Mouse (Mus musculus): ENCODE measurements around the gene Fkbp3.

The Fkbp3 gene

GRCm38 (mm10) chr12:65035839-65036189 is 38.0 kb downstream of the Fkbp3 start:
- no peak for DNase-seq (ENCODE audit: low spot score)

DNA sequence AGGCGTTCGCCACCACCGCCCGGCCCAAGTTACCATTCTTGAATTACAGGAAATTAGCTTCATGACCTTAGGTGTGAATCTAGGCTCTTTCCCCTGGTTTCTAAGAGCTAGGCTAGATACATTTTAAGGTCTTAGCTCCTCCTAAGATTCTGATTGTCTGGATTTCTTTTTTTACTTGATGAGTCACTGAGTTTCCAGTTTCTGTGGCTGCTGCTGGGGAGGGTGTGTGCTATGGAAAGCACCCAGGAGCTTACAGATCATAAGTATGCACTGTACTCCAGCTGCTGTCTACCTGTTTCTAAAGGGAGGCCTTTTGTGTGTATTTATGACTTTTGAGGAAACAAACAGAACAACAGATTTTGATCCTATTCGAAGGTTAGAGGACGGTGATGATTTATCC is 51.0 kb downstream of the Fkbp3 start:
- DNase-seq (ENCODE audit: low spot score) = no peak
